Mouse (Mus musculus) stomach, embryonic 14.5 days (tissue): ENCODE results near the gene Agr2. TPM values are rescaled to one million over a fixed set of nuclear protein-coding genes. Genes with fewer than 3 reads are reported as not detected.
A peak's percentile ranks its signal among the peaks of the same experiment; 100 is the strongest.

ENCODE experiments used
- ATAC-seq: fragments of 200-750 bp; cut with Nextera tagmentation; 2 replicates; pipeline ENCODE4 v1.8.0; 2017; ENCODE audit warnings: low read depth, moderate TSS enrichment; ENCODE audit not compliant: insufficient number of reproducible peaks, insufficient read depth, low FRiP score
- H3K27ac ChIP-seq: fragments of 300-500 bp; sonication (generic); 2 replicates; pipeline ENCODE4 v1.5.1; 2014; ENCODE audit warnings: mild to moderate bottlenecking, low read length, moderate library complexity, mixed read lengths
- H3K27me3 ChIP-seq: fragments of 300-500 bp; sonication (generic); 2 replicates; pipeline ENCODE4 v1.6.1; 2014; ENCODE audit warnings: low read length, control low read depth, mixed read lengths; ENCODE audit not compliant: control insufficient read depth, insufficient read depth
- H3K36me3 ChIP-seq: fragments of 300-500 bp; sonication (generic); 2 replicates; pipeline ENCODE4 v1.6.1; 2014; ENCODE audit warnings: mild to moderate bottlenecking, control low read depth, low read length, moderate library complexity, mixed read lengths; ENCODE audit not compliant: control insufficient read depth, insufficient read depth
- H3K4me1 ChIP-seq: fragments of 300-500 bp; sonication (generic); 2 replicates; pipeline ENCODE4 v1.6.1; 2014; ENCODE audit warnings: low read length, control low read depth, mixed read lengths; ENCODE audit not compliant: control insufficient read depth, insufficient read depth
- H3K4me2 ChIP-seq: fragments of 300-500 bp; sonication (generic); replicated peaks from 2 replicates; pipeline ENCODE4 v1.6.1; 2014; ENCODE audit warnings: low read depth, low read length, control low read depth
- H3K4me3 ChIP-seq: fragments of 300-500 bp; sonication (generic); 2 replicates; pipeline ENCODE4 v1.5.1; 2014; ENCODE audit warnings: low read depth, low read length, control low read depth
- H3K9ac ChIP-seq: fragments of 300-500 bp; sonication (generic); replicated peaks from 2 replicates; pipeline ENCODE4 v1.6.1; 2014; ENCODE audit warnings: low read depth, mild to moderate bottlenecking, control low read depth, low read length, moderate library complexity, mixed read lengths
- H3K9me3 ChIP-seq: fragments of 300-500 bp; sonication (generic); 2 replicates; pipeline ENCODE4 v1.6.1; 2016; ENCODE audit warnings: low read depth, low read length, control low read depth; ENCODE audit not compliant: control insufficient read depth
- WGBS: fragments of 180-500 bp; shearing (Covaris S2); extraction: QIAGEN DNeasy Blood & Tissue Kit; methylation state at CpG from one replicate; pipeline ENCODE4 v1.1.7; 2014; 5-methylcytosine and 5-hydroxymethylcytosine counted together
- polyA plus RNA-seq: library from polyadenylated mRNA; unstranded; fragments of >200 nt; fragmentation: Nextera tagmentation; extraction: Ambion mirVana; gene quantifications from 2 replicates; pipeline ENCODE4 v1.2.1, GENCODE M21; 2014

Gene Agr2
- polyA plus RNA-seq, 1 experiment from 2014 or later: 223 TPM

GRCm38 (mm10) chr12:36008364-36009047 lies 15.8 kb downstream of the Agr2 start:
- Histone ChIP-seq H3K9me3 (no peaks in the 10 kb centered on the region), H3K27me3 (no peaks in the 10 kb centered on the region), H3K4me2 (no peak overlapping the region), H3K4me3 (no peak overlapping the region), H3K36me3 (no peaks in the 10 kb centered on the region), H3K27ac (peak overlapping the region; percentile 71; the same call in 1 of the 2 replicates), H3K4me1 (peaks cover 8% of the 10 kb centered on the region; the same call in 1 of the 2 replicates), H3K9ac (no peak overlapping the region)
- 26% methylated on average over 6 of the region's 6 CpGs for WGBS
- ATAC-seq: peak; percentile 23; the same call in 1 of the 2 replicates

- ATAC-seq: no peak
- Histone ChIP-seq H3K9ac (no peak overlapping the region), H3K9me3 (no peaks in the 10 kb centered on the region), H3K36me3 (no peaks in the 10 kb centered on the region), H3K4me3 (no peak overlapping the region), H3K4me1 (peaks cover 5% of the 10 kb centered on the region; the same call in 1 of the 2 replicates), H3K4me2 (no peak overlapping the region), H3K27me3 (no peaks in the 10 kb centered on the region), H3K27ac (no peak overlapping the region)
- WGBS: 74% methylated on average over 7 of the region's 7 CpGs
Measured at GRCm38 (mm10) chr12:36013216-36013910, 20.7 kb downstream of the Agr2 start.

GRCm38 (mm10) chr12:36017791-36018190 lies 25.1 kb downstream of the Agr2 start:
- WGBS: 82% methylated on average over 2 of the region's 2 CpGs
- H3K4me2 ChIP-seq: no peak overlapping the region
- no peak overlapping the region for H3K9ac ChIP-seq
- H3K27ac ChIP-seq: no peak overlapping the region
- no peaks in the 10 kb centered on the region for H3K4me1 ChIP-seq
- no peak for ATAC-seq
- H3K27me3 ChIP-seq: no peaks in the 10 kb centered on the region
- no peaks in the 10 kb centered on the region for H3K9me3 ChIP-seq
- H3K36me3 ChIP-seq: no peaks in the 10 kb centered on the region
- H3K4me3 ChIP-seq: no peak overlapping the region

- no peaks in the 10 kb centered on the region for H3K9me3 ChIP-seq
- no peaks in the 10 kb centered on the region for H3K36me3 ChIP-seq
- 84% methylated on average over 4 of the region's 4 CpGs for WGBS
- no peak overlapping the region for H3K4me3 ChIP-seq
- no peak overlapping the region for H3K9ac ChIP-seq
- no peak overlapping the region for H3K27ac ChIP-seq
- no peak overlapping the region for H3K4me2 ChIP-seq
- ATAC-seq: no peak
- no peaks in the 10 kb centered on the region for H3K27me3 ChIP-seq
- H3K4me1 ChIP-seq: no peaks in the 10 kb centered on the region
Measured at GRCm38 (mm10) chr12:36019572-36019971, 26.9 kb downstream of the Agr2 start.

- WGBS: 80% methylated on average over 3 of the region's 3 CpGs
- no peaks in the 10 kb centered on the region for H3K4me1 ChIP-seq
- ATAC-seq: no peak
- H3K9ac ChIP-seq: no peak overlapping the region
- no peak overlapping the region for H3K4me2 ChIP-seq
- no peaks in the 10 kb centered on the region for H3K9me3 ChIP-seq
- H3K36me3 ChIP-seq: no peaks in the 10 kb centered on the region
- no peak overlapping the region for H3K27ac ChIP-seq
- no peaks in the 10 kb centered on the region for H3K27me3 ChIP-seq
- H3K4me3 ChIP-seq: no peak overlapping the region
Measured at GRCm38 (mm10) chr12:36020081-36020480, 27.4 kb downstream of the Agr2 start.

- no peak for ATAC-seq
- Histone ChIP-seq H3K9ac (no peak overlapping the region), H3K27me3 (no peaks in the 10 kb centered on the region), H3K4me2 (no peak overlapping the region), H3K9me3 (no peaks in the 10 kb centered on the region), H3K4me3 (no peak overlapping the region), H3K27ac (no peak overlapping the region), H3K36me3 (no peaks in the 10 kb centered on the region), H3K4me1 (no peaks in the 10 kb centered on the region)
- WGBS: 98% methylated on average over 2 of the region's 2 CpGs
Measured at GRCm38 (mm10) chr12:36020710-36021109, 28.0 kb downstream of the Agr2 start.

GRCm38 (mm10) chr12:36026126-36026525 lies 33.4 kb downstream of the Agr2 start:
- no peaks in the 10 kb centered on the region for H3K9me3 ChIP-seq

GRCm38 (mm10) chr12:36027171-36027570 lies 34.5 kb downstream of the Agr2 start:
- Histone ChIP-seq H3K4me2 (no peak overlapping the region), H3K4me1 (no peaks in the 10 kb centered on the region), H3K36me3 (no peaks in the 10 kb centered on the region), H3K27ac (no peak overlapping the region), H3K4me3 (no peak overlapping the region), H3K9ac (no peak overlapping the region), H3K27me3 (no peaks in the 10 kb centered on the region), H3K9me3 (no peaks in the 10 kb centered on the region)
- ATAC-seq: no peak
- 85% methylated on average over 2 of the region's 2 CpGs for WGBS

More at GRCm38 (mm10) chr12:36026126-36026525, 33.4 kb downstream of the Agr2 start:
- Histone ChIP-seq H3K27ac (no peak overlapping the region), H3K9ac (no peak overlapping the region), H3K4me3 (no peak overlapping the region), H3K4me1 (no peaks in the 10 kb centered on the region), H3K27me3 (no peaks in the 10 kb centered on the region), H3K36me3 (no peaks in the 10 kb centered on the region), H3K4me2 (no peak overlapping the region)
- ATAC-seq: no peak
- 92% methylated on average over 4 of the region's 4 CpGs for WGBS
